Mouse (Mus musculus) kidney, adult 9 months (tissue): ENCODE measurements at regions not wholly inside any gene's neighbourhood (a gene's known extent, or its start where the extent isn't known, plus 50 kb on each side); places are given as distances from the start of the nearest gene placed in this dataset.

Source experiments
- DNase-seq: peaks from one replicate; pipeline ENCODE4 v3.0.0; 2022

DNA sequence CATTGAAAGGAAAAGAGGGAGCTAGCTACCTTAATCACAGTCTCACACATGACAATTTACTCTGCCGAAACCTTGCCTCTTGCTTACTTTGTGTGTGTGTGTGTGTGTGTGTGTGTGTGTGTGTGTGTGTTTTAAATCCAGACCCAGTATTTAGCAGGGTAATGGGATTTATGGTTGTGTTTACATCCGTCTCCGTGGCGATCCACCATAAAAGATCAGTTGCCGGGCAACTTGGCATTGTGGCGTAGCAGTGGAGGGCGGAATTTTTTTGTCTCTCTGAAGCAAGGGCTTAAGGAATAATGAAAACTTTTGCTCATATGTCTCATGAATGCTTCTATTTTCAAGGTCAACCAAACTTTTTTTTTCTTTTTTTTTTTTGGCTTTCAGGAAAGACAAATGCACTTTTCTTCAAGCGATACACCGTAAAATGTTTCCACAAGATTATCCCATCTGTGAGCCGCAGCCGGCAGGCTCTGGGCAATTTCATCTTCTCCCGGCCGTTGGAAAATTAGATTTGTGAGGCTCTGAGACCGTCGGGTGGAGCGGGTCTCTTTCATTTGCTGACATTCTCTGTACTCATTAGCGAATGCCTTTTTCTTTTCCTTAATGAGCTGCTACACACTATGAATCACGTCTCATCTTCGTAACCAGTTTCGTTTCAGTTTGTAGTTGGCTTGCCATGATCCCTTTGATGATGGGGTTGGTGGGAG is 53.9 kb upstream of the Ptch1 start:
- DNase-seq = no peak

- DNase-seq = no peak
These were observed 54.5 kb upstream of the Ptch1 start for GRCm38 (mm10) chr13:63627894-63628287.

DNA sequence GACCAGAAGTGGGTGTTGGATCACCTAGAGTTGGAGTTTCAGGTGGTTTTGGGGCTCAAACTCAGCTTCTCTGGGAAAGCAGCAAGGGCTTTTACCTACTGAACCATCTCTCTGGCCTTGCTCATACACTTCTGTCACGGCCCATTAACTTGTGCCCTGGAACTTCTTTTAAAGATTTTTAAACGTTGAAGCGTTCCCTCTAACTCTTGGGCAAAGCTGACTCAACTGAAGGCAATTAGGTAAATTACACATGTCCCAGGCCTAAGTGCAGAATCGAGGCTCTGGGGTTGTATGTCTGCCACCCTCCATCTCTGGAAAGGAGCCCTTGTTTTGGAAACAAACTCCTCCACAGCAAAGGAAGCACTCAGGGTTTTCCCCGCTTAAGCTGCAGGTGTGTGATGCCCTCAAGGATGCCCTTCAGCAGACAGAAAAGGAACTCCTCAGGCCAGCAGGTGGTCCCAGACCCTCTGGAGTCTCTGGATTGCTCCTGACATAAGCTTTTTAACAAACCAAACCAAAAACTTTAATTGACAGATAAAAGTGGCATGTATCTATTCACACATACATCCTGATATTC is 58.5 kb upstream of the Ptch1 start:
- peak; percentile 21 for DNase-seq

GRCm38 (mm10) chr13:63634294-63634693 is 60.9 kb upstream of the Ptch1 start:
- DNase-seq = no peak

DNA sequence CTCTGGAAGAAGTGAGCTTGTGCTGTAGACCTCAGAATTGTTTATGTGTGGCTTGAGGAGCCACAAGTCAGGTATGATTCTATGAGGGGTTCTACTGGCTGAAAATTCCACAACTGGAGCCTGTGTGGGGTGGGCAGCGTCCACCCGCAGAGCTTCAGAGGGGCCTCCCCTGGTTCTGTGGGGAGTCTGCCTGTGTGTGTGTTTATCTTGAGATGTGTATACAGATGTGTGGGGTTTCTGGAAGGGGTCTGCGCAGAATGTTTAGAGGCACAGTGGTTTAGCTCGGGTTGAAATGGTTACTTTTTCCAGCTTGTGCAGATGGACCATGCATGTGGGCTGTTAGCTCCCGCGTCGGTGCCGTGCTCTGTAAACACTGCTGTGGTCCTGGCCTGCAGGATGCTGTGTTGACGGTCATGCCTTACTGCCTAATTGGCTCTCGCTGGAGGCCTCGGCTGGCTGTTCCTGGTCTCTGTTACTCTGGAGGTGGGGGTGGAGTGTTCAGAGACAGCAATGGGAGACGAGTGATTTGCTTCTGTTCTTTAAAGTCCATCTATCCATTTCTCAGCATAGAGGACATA is 68.3 kb upstream of the Ptch1 start:
- no peak for DNase-seq

DNA sequence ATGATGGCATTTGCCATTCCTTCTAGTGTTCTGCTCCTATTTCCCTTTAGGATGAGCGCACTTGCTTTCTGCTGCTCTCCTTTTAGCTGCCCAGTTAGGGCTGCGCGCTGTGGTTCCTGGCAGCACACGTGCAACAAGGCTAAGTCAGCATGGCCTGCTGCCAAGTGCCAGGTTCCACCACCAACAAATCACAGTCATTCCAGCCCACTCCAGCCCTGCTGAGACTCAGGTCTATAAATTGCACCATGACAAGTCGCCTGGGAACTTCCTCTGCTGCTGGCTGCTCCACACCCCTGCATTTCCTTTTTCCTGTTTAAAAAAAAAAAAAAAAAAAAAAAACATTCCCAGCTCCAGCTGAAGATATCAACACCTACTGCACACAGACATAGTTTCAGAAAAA is 69.2 kb upstream of the Ptch1 start:
- DNase-seq = peak; percentile 85

- peak; percentile 61 for DNase-seq
These were observed 70.0 kb upstream of the Ptch1 start for GRCm38 (mm10) chr13:63643394-63643793.

DNA sequence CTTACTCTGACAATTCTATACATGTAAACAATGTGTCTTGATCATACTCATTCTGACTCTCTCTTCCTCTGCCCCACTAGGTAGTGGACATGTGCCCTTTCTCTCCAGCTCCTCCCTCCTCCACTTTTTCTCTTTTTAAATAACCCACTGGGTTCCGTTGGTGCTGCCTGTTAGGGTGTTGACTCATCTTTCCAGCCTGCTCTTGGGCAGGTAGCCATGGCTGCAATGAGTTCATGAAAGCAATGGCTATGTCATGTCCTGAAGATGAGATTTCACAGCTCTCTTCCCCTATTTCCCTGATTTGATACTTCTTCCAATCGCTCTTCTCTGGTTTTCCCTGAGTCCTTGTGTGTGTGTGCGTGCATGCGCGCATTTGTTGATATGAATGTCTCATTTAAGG is 70.9 kb upstream of the Ptch1 start:
- no peak for DNase-seq

DNA sequence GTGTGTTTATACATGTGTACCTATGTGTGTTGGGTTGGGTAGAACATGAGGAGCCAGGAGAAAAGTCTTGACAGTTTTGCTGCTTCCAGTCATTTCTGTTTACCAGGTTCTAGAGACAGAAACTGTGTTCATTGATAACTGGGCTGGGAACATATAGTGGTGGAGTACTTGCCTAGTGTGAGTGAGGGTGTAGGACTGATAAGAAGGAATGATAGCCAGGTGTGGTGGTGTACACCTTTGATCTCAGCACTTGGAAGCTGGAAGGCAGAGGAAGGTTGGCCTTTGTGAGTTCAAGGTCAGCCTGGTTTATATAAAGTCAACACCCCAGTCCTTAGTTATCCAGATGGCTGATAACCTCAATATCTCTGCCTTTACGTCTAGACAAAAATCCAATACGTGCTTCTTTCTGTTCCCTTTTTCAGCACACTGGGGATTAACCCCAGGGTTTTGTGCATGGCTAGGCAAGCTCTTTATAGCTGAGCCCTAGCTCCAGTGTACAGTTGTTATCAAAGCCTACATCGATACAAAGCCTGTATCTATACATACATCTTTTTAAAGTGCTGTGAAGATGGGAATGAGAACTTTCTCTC is 75.8 kb upstream of the Ptch1 start:
- DNase-seq = no peak

DNA sequence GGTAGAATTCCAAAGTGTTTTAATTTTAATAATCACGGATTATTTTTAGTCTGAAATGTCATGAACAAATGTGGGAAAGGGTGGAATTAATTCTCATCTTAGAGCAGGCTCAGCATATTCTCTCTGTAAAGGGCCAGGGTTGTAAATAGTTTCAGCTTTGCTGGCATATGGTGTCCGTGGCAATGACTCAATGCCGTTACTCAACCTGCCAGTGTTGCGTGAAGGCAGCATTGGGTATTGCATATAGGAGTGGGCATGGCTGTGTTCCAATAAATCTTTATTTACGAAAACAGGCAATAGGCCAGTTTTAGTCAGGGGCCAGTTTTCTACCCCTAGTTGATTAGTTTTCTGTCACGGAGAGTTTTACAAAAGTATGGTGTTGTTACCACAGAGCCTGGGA is 81.1 kb upstream of the Ptch1 start:
- DNase-seq = no peak

- DNase-seq = no peak
These were observed 83.7 kb upstream of the Ptch1 start for GRCm38 (mm10) chr13:63657115-63657514.

- no peak for DNase-seq
These were observed 86.0 kb upstream of the Ptch1 start for GRCm38 (mm10) chr13:63659412-63659811.

- no peak for DNase-seq
These were observed 87.0 kb upstream of the Ptch1 start for GRCm38 (mm10) chr13:63660431-63660830.

DNA sequence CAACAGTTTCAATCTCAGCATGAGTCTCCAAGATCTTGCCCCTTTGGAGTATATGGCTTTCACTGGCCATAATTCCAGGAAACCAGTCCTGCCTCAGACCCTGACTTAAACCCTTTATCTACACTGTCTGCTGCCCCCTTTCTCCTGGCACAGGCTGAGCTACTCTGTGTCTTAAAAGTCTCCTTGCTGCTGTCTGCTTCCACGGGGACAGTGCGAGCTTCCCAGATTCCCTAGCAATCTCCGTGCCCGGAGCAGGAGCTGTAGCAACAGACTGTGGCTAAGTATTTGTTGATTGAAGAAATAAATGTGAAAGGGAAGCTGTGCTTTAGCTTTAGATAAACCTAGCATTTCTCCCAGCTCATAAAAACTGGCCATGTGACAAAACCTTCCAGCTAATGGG is 95.2 kb upstream of the Ptch1 start:
- DNase-seq = no peak

GRCm38 (mm10) chr13:63669031-63669430 is 95.6 kb upstream of the Ptch1 start:
- peak; percentile 70 for DNase-seq

GRCm38 (mm10) chr13:63672425-63672824 is 99.0 kb upstream of the Ptch1 start:
- no peak for DNase-seq

DNA sequence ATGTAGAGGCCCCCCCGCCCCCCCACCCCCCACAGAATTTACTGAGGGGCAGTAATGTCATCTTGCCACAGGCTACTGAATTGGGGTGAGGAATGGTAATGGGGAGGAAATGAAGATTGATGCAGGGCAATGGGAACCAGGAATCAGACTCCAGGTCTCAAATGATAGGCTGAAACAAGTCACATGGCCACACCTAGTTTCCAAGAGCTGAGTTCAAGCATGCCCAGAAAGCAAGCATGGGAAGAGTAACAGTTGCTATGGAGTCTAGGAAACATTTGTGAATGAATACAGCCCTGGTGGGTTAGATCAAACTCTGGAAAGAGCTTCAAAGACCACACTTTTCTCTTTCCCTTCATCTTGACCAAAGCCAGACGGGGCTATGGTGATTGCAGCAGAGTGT is 104.3 kb upstream of the Ptch1 start:
- DNase-seq = no peak

DNA sequence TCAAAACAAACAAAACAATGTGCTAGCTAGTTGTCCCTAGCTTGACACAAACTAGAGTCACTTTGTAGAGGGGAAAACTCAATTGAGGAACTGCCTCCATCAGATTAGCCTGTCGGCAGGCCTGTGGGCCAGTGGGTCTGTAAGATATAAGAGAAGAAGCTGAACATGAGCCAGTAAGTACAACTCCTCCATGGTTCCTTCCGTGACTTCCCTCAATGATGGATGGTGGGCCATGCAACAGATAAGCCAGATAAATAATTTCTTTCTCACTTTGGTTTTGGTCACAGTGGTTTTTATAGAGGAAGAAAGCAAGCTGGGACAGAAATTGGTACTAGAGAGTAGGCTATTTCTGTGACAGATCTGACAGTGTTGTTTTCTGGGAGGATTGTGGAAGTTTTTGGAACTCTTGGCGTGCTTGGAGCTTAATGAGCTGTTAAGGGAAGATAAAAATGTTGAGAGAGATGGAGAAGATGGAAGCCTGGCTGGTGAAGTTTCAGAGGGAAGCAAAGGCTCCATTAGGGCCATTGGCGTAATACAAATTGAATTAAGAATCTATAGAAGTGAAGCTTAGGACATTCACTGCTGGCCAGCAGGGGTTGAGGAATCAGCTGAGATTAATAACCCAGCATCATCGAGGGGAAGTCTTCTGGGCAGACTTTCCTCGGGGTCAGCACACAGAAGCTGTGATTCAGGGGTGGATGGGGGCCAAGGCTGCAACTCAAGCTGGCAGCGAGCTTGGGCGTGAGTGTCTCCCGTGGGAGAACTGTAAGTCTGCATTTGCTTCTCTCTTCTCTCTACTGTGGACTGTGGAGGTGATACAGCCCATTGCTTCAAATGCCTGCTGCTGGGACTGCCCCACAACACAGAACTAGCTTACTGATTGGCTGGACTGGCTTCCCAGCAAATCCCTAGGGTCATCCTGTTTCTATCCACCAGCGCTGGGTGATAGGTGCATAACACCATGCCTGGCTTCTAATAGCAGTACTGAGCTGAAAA is 105.2 kb upstream of the Ptch1 start:
- DNase-seq = no peak

GRCm38 (mm10) chr13:63682341-63682740 is 108.9 kb upstream of the Ptch1 start:
- no peak for DNase-seq

DNA sequence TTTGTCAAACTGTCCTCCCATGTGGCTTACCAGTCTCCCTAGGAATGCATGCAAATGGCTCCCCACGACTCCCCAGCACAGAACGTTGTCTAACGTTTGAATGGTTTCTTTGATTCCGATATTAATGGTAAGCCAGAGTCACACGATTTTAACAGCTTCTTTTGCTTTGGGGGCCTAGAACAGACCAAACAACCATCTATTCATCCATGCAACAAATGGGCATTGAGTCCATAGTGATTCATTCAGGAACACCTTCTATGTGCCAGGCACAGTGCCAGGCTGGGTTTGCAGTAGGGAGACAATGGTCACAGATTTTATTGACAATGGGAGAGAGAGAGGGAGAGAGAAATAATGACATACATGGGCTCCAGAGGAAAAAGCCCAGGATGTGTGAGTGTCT is 118.6 kb upstream of the Ptch1 start:
- DNase-seq = no peak

DNA sequence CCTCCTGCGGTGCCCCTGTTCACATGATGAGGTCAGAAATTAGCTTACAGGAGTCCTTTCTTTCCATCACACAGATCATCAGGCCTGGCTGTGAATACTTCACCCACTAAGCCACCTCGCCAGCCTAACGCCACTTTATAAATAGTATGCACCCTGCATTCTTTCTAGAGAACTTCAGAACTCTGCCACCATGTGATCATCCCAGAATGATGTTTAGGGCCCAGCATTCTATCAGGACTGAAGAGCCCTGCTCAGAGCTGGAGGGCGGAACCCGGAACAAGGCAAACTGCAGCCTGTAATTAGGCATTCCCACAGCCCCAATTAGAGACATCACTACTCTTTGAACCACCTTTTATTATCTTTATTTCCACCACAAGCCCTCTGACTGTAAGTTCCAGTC is 120.2 kb upstream of the Ptch1 start:
- DNase-seq = no peak

- peak; percentile 71 for DNase-seq
These were observed 118.6 kb upstream of the Ercc6l2 start for GRCm38 (mm10) chr13:63696399-63696798.

DNA sequence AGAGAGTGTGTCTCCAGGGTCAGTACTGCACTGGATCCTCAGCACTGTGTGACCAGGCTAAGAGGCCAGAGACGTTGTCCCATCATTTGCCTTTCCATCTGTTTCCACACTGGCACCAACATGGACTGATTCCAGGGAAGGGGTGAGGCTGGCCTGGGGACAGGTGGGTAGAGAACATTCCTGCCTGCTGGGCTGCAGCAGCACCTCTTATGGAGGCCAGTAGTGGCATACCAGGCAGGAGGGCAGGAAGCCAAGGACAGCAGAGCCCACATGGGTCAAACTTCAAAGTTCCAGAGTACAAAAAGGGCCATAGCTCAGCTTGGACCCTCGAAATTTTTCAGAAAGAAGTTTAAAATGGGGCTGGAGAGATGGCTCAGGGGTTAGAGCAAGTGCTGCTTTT is 115.4 kb upstream of the Ercc6l2 start:
- peak; percentile 64 for DNase-seq
